ENCODE assay signal across 29 mouse cellular contexts in genomic region chr14:27889650-27890049, GRCm38 (mm10).
DNase-seq lines count a peak whose midpoint lies in the region; ATAC-seq lines count a peak whose summit lies in the region.
"Had no signal": no experiment of that assay in that cellular context is flagged by ENCODE, and none has a peak within 500 bp of the region (broad histone marks: within the 10 kb centered on the region; RNA-seq: fewer than 3 reads in every experiment).

No protein-coding gene starts in this region.

- H3K27ac ChIP-seq in liver, embryonic 15.5 days (replicated peaks), result no peak overlapping the region
- H3K27ac ChIP-seq in liver, embryonic 11.5 days (ENCODE audit: low read depth, low read length), result no peak overlapping the region
- H3K27ac ChIP-seq in liver, embryonic 16.5 days (ENCODE audit: low read length), result no peak overlapping the region
- H3K27ac ChIP-seq: embryonic facial prominence, embryonic 15.5 days; forebrain, embryonic 13.5 days; heart, embryonic 13.5 days; hindbrain, embryonic 10.5 days; midbrain, embryonic 12.5 days; neural tube, embryonic 12.5 days had no signal

- H3K9me3 ChIP-seq in liver, embryonic 15.5 days (replicated peaks), result no peaks in the 10 kb centered on the region
- H3K9me3 ChIP-seq in liver, embryonic 11.5 days (ENCODE audit: control insufficient read depth, low read length), result no peaks in the 10 kb centered on the region
- no peaks in the 10 kb centered on the region for H3K9me3 ChIP-seq in liver, embryonic 16.5 days (replicated peaks; ENCODE audit: control insufficient read depth, low read length)
- H3K9me3 ChIP-seq: embryonic facial prominence, embryonic 15.5 days; forebrain, embryonic 13.5 days; heart, embryonic 13.5 days; hindbrain, embryonic 10.5 days; megakaryocyte, embryonic 14.5 days; midbrain, embryonic 12.5 days; neural tube, embryonic 12.5 days had no signal

- no peaks in the 10 kb centered on the region for H3K27me3 ChIP-seq in liver, embryonic 15.5 days
- H3K27me3 ChIP-seq in liver, embryonic 11.5 days (replicated peaks; ENCODE audit: control insufficient read depth, insufficient read depth, low read length), result no peaks in the 10 kb centered on the region
- no peaks in the 10 kb centered on the region for H3K27me3 ChIP-seq in liver, embryonic 16.5 days (ENCODE audit: control insufficient read depth, insufficient read depth, low read depth, low read length)
- H3K27me3 ChIP-seq: embryonic facial prominence, embryonic 15.5 days; forebrain, embryonic 13.5 days; heart, embryonic 13.5 days; megakaryocyte, embryonic 14.5 days; midbrain, embryonic 12.5 days; neural tube, embryonic 12.5 days had no signal

- H3K36me3 ChIP-seq in liver, embryonic 15.5 days (replicated peaks), result no peaks in the 10 kb centered on the region
- no peaks in the 10 kb centered on the region for H3K36me3 ChIP-seq in liver, embryonic 11.5 days (ENCODE audit: control insufficient read depth, insufficient read depth, low read length)
- H3K36me3 ChIP-seq in liver, embryonic 16.5 days (ENCODE audit: control insufficient read depth, insufficient read depth), result no peaks in the 10 kb centered on the region
- H3K36me3 ChIP-seq: embryonic facial prominence, embryonic 15.5 days; heart, embryonic 13.5 days; hindbrain, embryonic 10.5 days; midbrain, embryonic 12.5 days; neural tube, embryonic 12.5 days had no signal

- H3K9ac ChIP-seq in liver, embryonic 15.5 days, result no peak overlapping the region
- H3K9ac ChIP-seq in liver, embryonic 11.5 days (ENCODE audit: low read depth, low read length), result no peak overlapping the region
- H3K9ac ChIP-seq in liver, embryonic 16.5 days (ENCODE audit: low read depth, low read length), result no peak overlapping the region
- H3K9ac ChIP-seq: embryonic facial prominence, embryonic 15.5 days; forebrain, embryonic 13.5 days; heart, embryonic 13.5 days; lung, embryonic 14.5 days; midbrain, embryonic 12.5 days; neural tube, embryonic 12.5 days had no signal

- 26% methylated on average over 2 of the region's 2 CpGs for WGBS in liver, embryonic 15.5 days (ENCODE audit: insufficient replicate concordance)
- 43% methylated on average over 2 of the region's 2 CpGs for WGBS in liver, embryonic 11.5 days
- WGBS in liver, embryonic 16.5 days (ENCODE audit: insufficient replicate concordance), result 12% methylated on average over 2 of the region's 2 CpGs

- no peak for DNase-seq in liver, embryonic 11.5 days (ENCODE audit: low spot score)
- DNase-seq in 416B (ENCODE audit: low read depth), result peak; percentile 94
- peak; percentile 28 for DNase-seq in c-Kit-positive CD71-negative TER-119-negative erythroid progenitor cells, embryonic 14.5 days (ENCODE audit: low read depth)
- DNase-seq in gastrocnemius, adult 8-10 months (ENCODE audit: low spot score in 2 of 2), result no peak
- DNase-seq in adrenal gland, postnatal 4 days (ENCODE audit: low spot score in 2 of 2), result no peak
- DNase-seq in adrenal gland, adult 18-20 months (ENCODE audit: low spot score in 2 of 2), result no peak
- DNase-seq: adrenal gland, adult 8-10 months; B cell, adult 2 months; cerebellum, adult 11 months; cerebellum, adult 9-10 months; cerebellum, postnatal 36 days; heart, postnatal 10 days; kidney, adult 18-20 months; kidney, postnatal 36 days; layer of hippocampus, postnatal 36 days; left cerebral cortex, postnatal 4 days; lung, embryonic 14.5 days had no signal

- H3K4me1 ChIP-seq in liver, embryonic 15.5 days (replicated peaks), result no peaks in the 10 kb centered on the region
- H3K4me1 ChIP-seq in liver, embryonic 11.5 days (replicated peaks; ENCODE audit: control insufficient read depth, insufficient read depth, low read length), result no peaks in the 10 kb centered on the region
- H3K4me1 ChIP-seq in liver, embryonic 16.5 days (ENCODE audit: control insufficient read depth, low read depth, low read length), result no peaks in the 10 kb centered on the region
- H3K4me1 ChIP-seq: embryonic facial prominence, embryonic 15.5 days; forebrain, embryonic 13.5 days; heart, embryonic 13.5 days; hindbrain, embryonic 10.5 days; midbrain, embryonic 12.5 days; neural tube, embryonic 12.5 days had no signal

- no peak overlapping the region for H3K4me2 ChIP-seq in liver, embryonic 15.5 days
- no peak overlapping the region for H3K4me2 ChIP-seq in liver, embryonic 11.5 days
- no peak overlapping the region for H3K4me2 ChIP-seq in liver, embryonic 16.5 days (ENCODE audit: low read depth, low read length)
- H3K4me2 ChIP-seq: embryonic facial prominence, embryonic 15.5 days; forebrain, embryonic 13.5 days; heart, embryonic 13.5 days; lung, embryonic 14.5 days; midbrain, embryonic 12.5 days; neural tube, embryonic 12.5 days had no signal

- no peak overlapping the region for H3K4me3 ChIP-seq in liver, embryonic 15.5 days (replicated peaks)
- no peak overlapping the region for H3K4me3 ChIP-seq in liver, embryonic 11.5 days (ENCODE audit: low read depth, low read length)
- H3K4me3 ChIP-seq in liver, embryonic 16.5 days (ENCODE audit: low read depth, low read length), result no peak overlapping the region
- H3K4me3 ChIP-seq: embryonic facial prominence, embryonic 15.5 days; forebrain, embryonic 13.5 days; heart, embryonic 13.5 days; hindbrain, embryonic 10.5 days; megakaryocyte, embryonic 14.5 days; midbrain, embryonic 12.5 days; myocyte; neural tube, embryonic 12.5 days had no signal

- peak; percentile 47; the same call in 1 of the 2 replicates for ATAC-seq in liver, embryonic 15.5 days (ENCODE audit: insufficient read depth)
- no peak for ATAC-seq in liver, embryonic 11.5 days (replicated peaks; ENCODE audit: low FRiP score)
- peak; percentile 51; the same call in 1 of the 2 replicates for ATAC-seq in liver, embryonic 16.5 days (ENCODE audit: low read depth)
- ATAC-seq: activated CD4-positive, CD25-positive, alpha-beta regulatory T cell, adult 4 months; forebrain, embryonic 13.5 days; hindbrain, embryonic 16.5 days had no signal

Comparison
In these comparisons a context has a peak if more than half of its experiments do, and no peak if none do; other contexts are left out.
1. DNase-seq: peak in 416B (single experiment) and c-Kit-positive CD71-negative TER-119-negative erythroid progenitor cells, embryonic 14.5 days (single experiment); none in liver, embryonic 11.5 days (single experiment), gastrocnemius, adult 8-10 months (0 of 2), adrenal gland, postnatal 4 days (0 of 2) and adrenal gland, adult 18-20 months (0 of 2).